Mouse (Mus musculus) kidney, adult 2 months (tissue): ENCODE results near the gene Tfdp2.

Experiments used
- CTCF ChIP-seq: fragments of 200-500 bp; conservative IDR thresholded peaks from 2 replicates; pipeline ENCODE4 v1.5.1; 2011; ENCODE audit warnings: low read depth, mild to moderate bottlenecking, control low read depth, low read length, moderate library complexity, mixed read lengths; ENCODE audit not compliant: insufficient read depth, insufficient read length
- POLR2A ChIP-seq: fragments of 200-500 bp; IDR thresholded peaks from one replicate; pipeline ENCODE4 v1.6.1; 2011; ENCODE audit warnings: low read depth, low read length, control low read depth

- no peak for TF ChIP-seq POLR2A
- no peak for TF ChIP-seq CTCF
Observed at GRCm38 (mm10) chr9:96322411-96323152, 126.5 kb downstream of the Tfdp2 start.
